Mouse (Mus musculus) neural tube, embryonic 14.5 days (tissue): Measurements from ENCODE around the gene 4933407L21Rik. TPM values are rescaled to one million over a fixed set of nuclear protein-coding genes. Genes with fewer than 3 reads are reported as not detected.

ENCODE experiments used
- ATAC-seq: fragments of 200-750 bp; cut with Nextera tagmentation; 2 replicates; pipeline ENCODE4 v1.8.0; 2017; ENCODE audit warnings: low read depth, mild to moderate bottlenecking, moderate TSS enrichment, moderate library complexity
- H3K27ac ChIP-seq: fragments of 300-500 bp; sonication (generic); 2 replicates; pipeline ENCODE4 v1.5.1; 2014; ENCODE audit warnings: low read depth, mild to moderate bottlenecking, control low read depth, low read length, moderate library complexity, mixed read lengths
- H3K27me3 ChIP-seq: fragments of 300-500 bp; sonication (generic); 2 replicates; pipeline ENCODE4 v1.6.1; 2014; ENCODE audit warnings: low read length; ENCODE audit not compliant: control insufficient read depth, insufficient read depth
- H3K36me3 ChIP-seq: fragments of 300-500 bp; sonication (generic); 2 replicates; pipeline ENCODE4 v1.6.1; 2014; ENCODE audit warnings: low read length, mixed read lengths; ENCODE audit not compliant: control insufficient read depth, insufficient read depth
- H3K4me1 ChIP-seq: fragments of 300-500 bp; sonication (generic); 2 replicates; pipeline ENCODE4 v1.6.1; 2014; ENCODE audit warnings: low read length; ENCODE audit not compliant: control insufficient read depth, insufficient read depth
- H3K4me2 ChIP-seq: fragments of 300-500 bp; sonication (generic); 2 replicates; pipeline ENCODE4 v1.6.1; 2014; ENCODE audit warnings: mild to moderate bottlenecking, low read depth, low read length, control low read depth
- H3K4me3 ChIP-seq: fragments of 300-500 bp; sonication (generic); 2 replicates; pipeline ENCODE4 v1.5.1; 2014; ENCODE audit warnings: low read depth, low read length, control low read depth, mixed read lengths
- H3K9ac ChIP-seq: fragments of 300-500 bp; sonication (generic); replicated peaks from 2 replicates; pipeline ENCODE4 v1.6.1; 2014; ENCODE audit warnings: low read depth, mild to moderate bottlenecking, control low read depth, low read length, mixed read lengths
- H3K9me3 ChIP-seq: fragments of 300-500 bp; sonication (generic); 2 replicates; pipeline ENCODE4 v1.6.1; 2016; ENCODE audit warnings: low read length; ENCODE audit not compliant: control insufficient read depth
- WGBS: fragments of 180-500 bp; shearing (Covaris S2); extraction: QIAGEN DNeasy Blood & Tissue Kit; methylation state at CpG from one replicate; pipeline ENCODE4 v1.1.7; 2014; 5-methylcytosine and 5-hydroxymethylcytosine counted together
- polyA plus RNA-seq: library from polyadenylated mRNA; unstranded; fragments of >200 nt; fragmentation: Nextera tagmentation; extraction: Ambion mirVana; gene quantifications from 2 replicates; pipeline ENCODE4 v1.2.1, GENCODE M21; 2014

Gene 4933407L21Rik
- polyA plus RNA-seq, 1 experiment from 2014 or later: 6.9 TPM

GRCm38 (mm10) chr1:85897901-85898760, 30.2 kb upstream of the 4933407L21Rik start:
- no peak overlapping the region for H3K4me3 ChIP-seq
- peak overlapping the region; percentile 30; the same call in 1 of the 2 replicates for H3K27ac ChIP-seq
- ATAC-seq: no peak
- H3K4me1 ChIP-seq: peaks cover 53% of the 10 kb centered on the region
- no peaks in the 10 kb centered on the region for H3K36me3 ChIP-seq
- 25% methylated on average over 8 of the region's 8 CpGs for WGBS
- peak overlapping the region; percentile 34; the same call in 1 of the 2 replicates for H3K9ac ChIP-seq
- H3K9me3 ChIP-seq: no peaks in the 10 kb centered on the region
- no peaks in the 10 kb centered on the region for H3K27me3 ChIP-seq
- H3K4me2 ChIP-seq: peak overlapping the region; percentile 23; the same call in 1 of the 2 replicates

GRCm38 (mm10) chr1:85898761-85899387, 29.4 kb upstream of the 4933407L21Rik start:
- Histone ChIP-seq H3K9ac (peak overlapping the region; percentile 34; the same call in 1 of the 2 replicates), H3K9me3 (no peaks in the 10 kb centered on the region), H3K27me3 (no peaks in the 10 kb centered on the region), H3K4me2 (peak overlapping the region; percentile 23; the same call in 1 of the 2 replicates), H3K36me3 (no peaks in the 10 kb centered on the region), H3K4me1 (peaks cover 50% of the 10 kb centered on the region), H3K27ac (peak overlapping the region; percentile 30; the same call in 1 of the 2 replicates), H3K4me3 (no peak overlapping the region)
- WGBS: 18% methylated on average over 12 of the region's 12 CpGs
- ATAC-seq: no peak

DNA sequence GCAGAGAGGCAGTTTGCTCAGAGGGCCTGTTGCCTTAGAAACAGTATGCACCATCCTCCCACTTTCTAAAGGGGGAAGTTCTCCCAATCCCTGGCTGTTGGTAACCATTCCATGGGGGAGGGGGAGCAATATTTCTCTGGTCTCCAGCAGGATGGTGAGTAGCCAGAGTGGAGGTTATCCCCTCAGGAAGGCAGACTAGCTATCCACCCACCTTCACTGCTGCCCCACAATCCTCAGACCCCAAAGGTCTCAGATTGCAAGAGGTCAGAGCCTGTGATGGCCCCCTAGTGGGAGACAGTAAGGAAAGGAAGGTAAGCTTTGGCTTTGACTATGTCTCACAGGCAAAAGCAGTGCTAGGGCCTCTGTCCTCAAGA, 28.9 kb upstream of the 4933407L21Rik start:
- ATAC-seq: no peak
- Histone ChIP-seq H3K36me3 (no peaks in the 10 kb centered on the region), H3K4me1 (peaks cover 48% of the 10 kb centered on the region), H3K4me3 (no peak overlapping the region), H3K9ac (no peak overlapping the region), H3K4me2 (0 out of 2 replicates have a peak overlapping the region, but pooled peaks have one; percentile 23), H3K9me3 (no peaks in the 10 kb centered on the region), H3K27me3 (no peaks in the 10 kb centered on the region), H3K27ac (no peak overlapping the region)

GRCm38 (mm10) chr1:85900521-85901333, 27.6 kb upstream of the 4933407L21Rik start:
- Histone ChIP-seq H3K27me3 (no peaks in the 10 kb centered on the region), H3K4me3 (no peak overlapping the region), H3K4me1 (peaks cover 46% of the 10 kb centered on the region), H3K36me3 (peaks cover 11% of the 10 kb centered on the region), H3K9ac (no peak overlapping the region), H3K27ac (no peak overlapping the region), H3K9me3 (no peaks in the 10 kb centered on the region), H3K4me2 (no peak overlapping the region)
- no peak for ATAC-seq
- WGBS: 66% methylated on average over 7 of the region's 7 CpGs

- no peak overlapping the region for H3K4me3 ChIP-seq
- peak; percentile 12 for ATAC-seq
- no peak overlapping the region for H3K27ac ChIP-seq
- H3K36me3 ChIP-seq: peaks cover 20% of the 10 kb centered on the region
- no peak overlapping the region for H3K4me2 ChIP-seq
- no peaks in the 10 kb centered on the region for H3K27me3 ChIP-seq
- WGBS: 66% methylated on average over 3 of the region's 3 CpGs
- H3K9me3 ChIP-seq: no peaks in the 10 kb centered on the region
- no peak overlapping the region for H3K9ac ChIP-seq
- H3K4me1 ChIP-seq: peaks cover 37% of the 10 kb centered on the region
Observed at GRCm38 (mm10) chr1:85901516-85902107, 26.7 kb upstream of the 4933407L21Rik start.

DNA sequence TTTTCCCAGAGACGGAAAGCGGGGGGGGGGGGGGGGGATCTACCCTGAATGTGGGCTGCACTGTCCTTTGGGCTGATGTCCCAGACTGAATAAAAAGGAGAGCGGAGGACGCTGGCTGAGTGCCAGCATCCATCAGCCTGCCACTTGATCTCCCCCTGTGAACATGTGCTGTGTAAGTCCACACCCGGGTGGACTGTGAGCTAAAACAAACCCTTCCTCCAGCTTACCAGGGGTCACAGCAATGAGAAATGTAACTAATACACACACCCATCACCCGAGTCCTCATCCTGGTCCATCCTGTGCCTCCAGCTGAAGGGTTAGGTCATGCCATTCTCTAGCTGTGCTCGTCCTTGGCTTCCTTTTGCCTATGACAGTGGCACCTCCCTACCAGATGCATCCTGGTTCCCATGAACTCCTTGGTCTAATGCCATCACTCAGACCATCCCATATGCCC, 26.1 kb upstream of the 4933407L21Rik start:
- WGBS: 42% methylated on average over 7 of the region's 7 CpGs
- Histone ChIP-seq H3K9ac (no peak overlapping the region), H3K4me1 (peaks cover 32% of the 10 kb centered on the region), H3K27ac (no peak overlapping the region), H3K27me3 (no peaks in the 10 kb centered on the region), H3K9me3 (no peaks in the 10 kb centered on the region), H3K4me2 (no peak overlapping the region), H3K36me3 (peaks cover 25% of the 10 kb centered on the region), H3K4me3 (no peak overlapping the region)
- ATAC-seq: peak; percentile 51

GRCm38 (mm10) chr1:85906892-85907291, 21.4 kb upstream of the 4933407L21Rik start:
- 93% methylated on average over 12 of the region's 12 CpGs for WGBS
- Histone ChIP-seq H3K4me2 (no peak overlapping the region), H3K4me3 (no peak overlapping the region), H3K27ac (no peak overlapping the region), H3K27me3 (no peaks in the 10 kb centered on the region), H3K9ac (no peak overlapping the region), H3K4me1 (peaks cover 4% of the 10 kb centered on the region; the same call in 1 of the 2 replicates), H3K36me3 (peaks cover 37% of the 10 kb centered on the region), H3K9me3 (no peaks in the 10 kb centered on the region)
- no peak for ATAC-seq

DNA sequence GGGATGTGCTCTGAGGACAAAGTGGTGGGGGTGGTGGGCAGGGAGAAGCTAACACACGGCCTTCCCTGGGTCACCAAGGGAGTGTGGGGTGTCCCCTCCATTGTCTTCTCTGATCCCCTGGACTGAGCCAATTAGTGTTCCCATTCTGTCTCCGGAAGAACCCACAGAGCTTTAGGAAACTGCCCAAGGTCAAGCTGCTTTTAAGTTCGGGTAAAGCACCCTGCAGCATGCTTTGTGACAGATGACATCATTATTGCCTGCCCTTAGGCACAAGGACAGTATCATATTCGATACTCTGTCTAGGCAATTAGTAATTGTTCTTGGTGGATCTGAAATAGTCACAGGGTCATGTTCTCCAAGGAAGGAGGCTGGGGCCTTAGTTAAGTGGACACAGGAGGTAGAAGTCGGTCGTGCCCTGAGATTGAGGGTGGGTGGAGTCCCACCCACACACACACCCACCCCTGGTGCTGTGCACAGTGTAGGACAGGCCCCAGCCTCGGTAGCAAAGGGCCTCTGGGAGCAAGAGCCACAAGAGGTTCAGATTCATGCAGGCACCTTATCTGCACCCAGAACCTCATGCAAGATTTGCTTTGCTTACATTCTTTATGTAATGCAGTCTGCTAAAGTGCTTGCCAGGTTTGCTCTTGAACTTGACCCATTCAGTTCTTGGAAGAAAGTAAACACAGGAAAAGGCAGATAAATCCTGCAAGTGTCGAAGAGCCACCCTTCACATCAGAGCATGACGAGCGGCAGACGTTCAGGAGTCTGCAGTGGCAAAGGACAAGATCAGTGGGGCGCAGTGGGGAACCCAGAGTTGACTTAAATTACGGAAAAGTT, 19.3 kb upstream of the 4933407L21Rik start:
- no peaks in the 10 kb centered on the region for H3K4me1 ChIP-seq
- H3K4me2 ChIP-seq: no peak overlapping the region
- H3K4me3 ChIP-seq: no peak overlapping the region
- H3K36me3 ChIP-seq: peaks cover 37% of the 10 kb centered on the region
- ATAC-seq: no peak
- H3K9ac ChIP-seq: no peak overlapping the region
- no peaks in the 10 kb centered on the region for H3K9me3 ChIP-seq
- WGBS: 68% methylated on average over 13 of the region's 13 CpGs
- no peaks in the 10 kb centered on the region for H3K27me3 ChIP-seq
- no peak overlapping the region for H3K27ac ChIP-seq
